Mouse (Mus musculus) kidney, postnatal 0 days (tissue): ENCODE measurements around the gene Nck1. TPM values are rescaled to one million over a fixed set of nuclear protein-coding genes. Genes with fewer than 3 reads are reported as not detected.

Experiments used
- ATAC-seq: fragments of 200-750 bp; cut with Nextera tagmentation; replicated peaks from 2 replicates; pipeline ENCODE4 v1.8.0; 2017; ENCODE audit warnings: low read depth, moderate number of reproducible peaks, moderate TSS enrichment, moderate library complexity; ENCODE audit not compliant: low FRiP score
- DNase-seq: peaks from one replicate; pipeline ENCODE4 v3.0.0-alpha.2; 2016; ENCODE audit warnings: low spot score
- H3K27ac ChIP-seq: fragments of 300-500 bp; sonication (generic); 2 replicates; pipeline ENCODE4 v1.5.1; 2014; ENCODE audit warnings: mild to moderate bottlenecking
- H3K27me3 ChIP-seq: fragments of 300-500 bp; sonication (generic); 2 replicates; pipeline ENCODE4 v1.6.1; 2014; ENCODE audit warnings: low read length, mixed read lengths; ENCODE audit not compliant: insufficient read depth
- H3K36me3 ChIP-seq: fragments of 300-500 bp; sonication (generic); 2 replicates; pipeline ENCODE4 v1.6.1; 2014; ENCODE audit warnings: low read length, mixed read lengths; ENCODE audit not compliant: insufficient read depth
- H3K4me1 ChIP-seq: fragments of 300-500 bp; sonication (generic); replicated peaks from 2 replicates; pipeline ENCODE4 v1.6.1; 2014; ENCODE audit warnings: antibody characterized with exemption, low read length, mixed read lengths; ENCODE audit not compliant: insufficient read depth
- H3K4me2 ChIP-seq: fragments of 300-500 bp; sonication (generic); 2 replicates; pipeline ENCODE4 v1.6.1; 2014; ENCODE audit warnings: mild to moderate bottlenecking, low read length, moderate library complexity, mixed read lengths
- H3K4me3 ChIP-seq: fragments of 300-500 bp; sonication (generic); replicated peaks from 2 replicates; pipeline ENCODE4 v1.5.1; 2014; ENCODE audit warnings: low read depth, low read length
- H3K9ac ChIP-seq: fragments of 300-500 bp; sonication (generic); 2 replicates; pipeline ENCODE4 v1.6.1; 2014; ENCODE audit warnings: low read depth, low read length
- H3K9me3 ChIP-seq: fragments of 300-500 bp; sonication (generic); replicated peaks from 2 replicates; pipeline ENCODE4 v1.6.1; 2016; ENCODE audit warnings: low read length, inconsistent platforms, mixed read lengths
- CTCF ChIP-seq: IDR thresholded peaks from 2 replicates; pipeline ENCODE4 v1.5.1; 2016; ENCODE audit warnings: antibody characterized with exemption, low read depth, mild to moderate bottlenecking, moderate library complexity
- WGBS: fragments of 180-500 bp; shearing (Covaris S2); extraction: QIAGEN DNeasy Blood & Tissue Kit; methylation state at CpG from one replicate; pipeline ENCODE4 v1.1.7; 2014; 5-methylcytosine and 5-hydroxymethylcytosine counted together
- polyA plus RNA-seq: library from polyadenylated mRNA; unstranded; fragments of >200 nt; fragmentation: Nextera tagmentation; extraction: Ambion mirVana; gene quantifications from 2 replicates; pipeline ENCODE4 v1.2.1, GENCODE M21; 2015

Gene Nck1
- polyA plus RNA-seq, 1 experiment from 2014 or later, result 75.8 TPM

GRCm38 (mm10) chr9:100461671-100462070 is 84.3 kb downstream of the Nck1 start:
- H3K4me3 ChIP-seq, result no peak overlapping the region
- ATAC-seq, result no peak
- H3K27ac ChIP-seq, result no peak overlapping the region
- H3K9me3 ChIP-seq, result no peaks in the 10 kb centered on the region
- H3K9ac ChIP-seq, result no peak overlapping the region
- H3K4me2 ChIP-seq, result no peak overlapping the region
- no peak for DNase-seq
- 0 out of 2 replicates have a peak, but pooled peaks cover 5% of the 10 kb centered on the region for H3K36me3 ChIP-seq
- 74% methylated on average over 9 of the region's 9 CpGs for WGBS
- no peaks in the 10 kb centered on the region for H3K27me3 ChIP-seq
- no peak for TF ChIP-seq CTCF
- H3K4me1 ChIP-seq, result no peaks in the 10 kb centered on the region

- H3K9me3 ChIP-seq, result no peaks in the 10 kb centered on the region
- TF ChIP-seq CTCF, result no peak
- ATAC-seq (no peak), DNase-seq (no peak)
- H3K4me1 ChIP-seq, result no peaks in the 10 kb centered on the region
- H3K9ac ChIP-seq, result no peak overlapping the region
- whole genome bisulfite sequencing, result 94% methylated on average over 9 of the region's 9 CpGs
- no peaks in the 10 kb centered on the region for H3K36me3 ChIP-seq
- H3K27ac ChIP-seq, result no peak overlapping the region
- H3K4me3 ChIP-seq, result no peak overlapping the region
- no peaks in the 10 kb centered on the region for H3K27me3 ChIP-seq
- no peak overlapping the region for H3K4me2 ChIP-seq
These were observed 85.7 kb downstream of the Nck1 start for GRCm38 (mm10) chr9:100460203-100460602.

GRCm38 (mm10) chr9:100457971-100458681 is 87.8 kb downstream of the Nck1 start:
- 49% methylated on average over 17 of the region's 17 CpGs for WGBS
- H3K4me1 ChIP-seq, result 0 out of 2 replicates have a peak, but pooled peaks cover 4% of the 10 kb centered on the region
- TF ChIP-seq CTCF, result no peak
- no peak overlapping the region for H3K27ac ChIP-seq
- H3K36me3 ChIP-seq, result no peaks in the 10 kb centered on the region
- 0 out of 2 replicates have a peak, but pooled peaks have one; percentile 50 for ATAC-seq
- H3K4me2 ChIP-seq, result no peak overlapping the region
- H3K9me3 ChIP-seq, result no peaks in the 10 kb centered on the region
- H3K4me3 ChIP-seq, result no peak overlapping the region
- DNase-seq, result peak; percentile 42
- no peak overlapping the region for H3K9ac ChIP-seq
- no peaks in the 10 kb centered on the region for H3K27me3 ChIP-seq

GRCm38 (mm10) chr9:100454664-100454993 is 91.3 kb downstream of the Nck1 start:
- no peak for DNase-seq
- ATAC-seq, result no peak
- no peak overlapping the region for H3K27ac ChIP-seq
- no peaks in the 10 kb centered on the region for H3K36me3 ChIP-seq
- peak overlapping the region; percentile 41 for H3K4me3 ChIP-seq
- peak overlapping the region; percentile 42; the same call in 1 of the 2 replicates for H3K9ac ChIP-seq
- peak overlapping the region; percentile 73 for H3K4me2 ChIP-seq
- H3K27me3 ChIP-seq, result no peaks in the 10 kb centered on the region
- no peaks in the 10 kb centered on the region for H3K9me3 ChIP-seq
- WGBS, result 15% methylated on average over 9 of the region's 9 CpGs
- 0 out of 2 replicates have a peak, but pooled peaks cover 4% of the 10 kb centered on the region for H3K4me1 ChIP-seq
- no peak for TF ChIP-seq CTCF

- Histone ChIP-seq H3K27me3 (no peaks in the 10 kb centered on the region), H3K4me3 (peak overlapping the region; percentile 41), H3K4me2 (peak overlapping the region; percentile 73), H3K36me3 (no peaks in the 10 kb centered on the region), H3K9ac (peak overlapping the region; percentile 42; the same call in 1 of the 2 replicates), H3K4me1 (0 out of 2 replicates have a peak, but pooled peaks cover 4% of the 10 kb centered on the region), H3K27ac (no peak overlapping the region), H3K9me3 (no peaks in the 10 kb centered on the region)
- DNase-seq (peak; percentile 90), ATAC-seq (no peak)
- TF ChIP-seq CTCF, result peak; percentile 86
- 5% methylated on average over 25 of the region's 25 CpGs for WGBS
These were observed 91.8 kb downstream of the Nck1 start for GRCm38 (mm10) chr9:100453944-100454663.

GRCm38 (mm10) chr9:100452432-100452831 is 93.5 kb downstream of the Nck1 start:
- no peak for TF ChIP-seq CTCF
- ATAC-seq (peak; percentile 46; the same call in 1 of the 2 replicates), DNase-seq (peak; percentile 64)
- Histone ChIP-seq H3K4me2 (peak overlapping the region; percentile 13; the same call in 1 of the 2 replicates), H3K9me3 (no peaks in the 10 kb centered on the region), H3K27me3 (no peaks in the 10 kb centered on the region), H3K4me1 (0 out of 2 replicates have a peak, but pooled peaks cover 4% of the 10 kb centered on the region), H3K27ac (0 out of 2 replicates have a peak overlapping the region, but pooled peaks have one; percentile 19), H3K4me3 (no peak overlapping the region), H3K36me3 (no peaks in the 10 kb centered on the region), H3K9ac (no peak overlapping the region)
- WGBS, result 9% methylated on average over 6 of the region's 6 CpGs
